Mouse (Mus musculus): ENCODE results near the gene Asb2.

DNA sequence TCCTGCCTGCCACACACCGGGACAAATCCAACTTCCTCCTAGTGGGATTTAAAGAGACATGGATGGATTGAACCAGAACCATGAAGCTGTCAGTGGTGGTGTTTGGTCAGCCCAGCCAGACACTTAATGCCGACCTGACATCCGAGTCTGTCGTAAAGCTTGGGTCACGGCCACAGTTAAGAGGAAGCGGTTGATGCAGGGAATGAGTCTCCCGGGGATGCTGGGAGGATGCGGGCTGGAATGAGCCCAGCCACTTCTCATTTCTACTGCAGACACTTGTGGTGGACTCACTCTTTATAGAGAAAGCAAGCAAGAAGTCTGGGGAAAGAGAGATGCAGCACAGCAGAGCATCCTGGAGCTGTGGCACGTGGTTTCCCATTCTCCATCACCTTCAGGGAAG, 55.3 kb downstream of the Asb2 start:
- TF ChIP-seq CTCF (IDR thresholded peaks at IDR 0.05; ENCODE audit: low read depth), result no peak
- no peak for TF ChIP-seq EP300 (IDR thresholded peaks at IDR 0.05; ENCODE audit: low read depth)
